Mouse (Mus musculus) liver, adult 2 months (tissue): ENCODE measurements at regions not wholly inside any gene's neighbourhood (a gene's known extent, or its start where the extent isn't known, plus 50 kb on each side); places are given as distances from the start of the nearest gene placed in this dataset.

Experiments
- DNase-seq: peaks from one replicate; pipeline ENCODE4 v3.0.0-alpha.2; 2011; ENCODE audit warnings: low read depth, low spot score; ENCODE audit errors: extremely low read depth
- H3K27ac ChIP-seq: fragments of 200-500 bp; replicated peaks from 2 replicates; pipeline ENCODE4 v1.5.1; 2012; ENCODE audit warnings: low read depth, mild to moderate bottlenecking, control low read depth, inconsistent platforms, low read length; ENCODE audit not compliant: insufficient read depth
- H3K27me3 ChIP-seq: fragments of 200-500 bp; 2 replicates; pipeline ENCODE4 v1.6.1; 2012; ENCODE audit warnings: mild to moderate bottlenecking, moderate library complexity, low read length, inconsistent platforms; ENCODE audit not compliant: control insufficient read depth, insufficient read depth
- H3K36me3 ChIP-seq: fragments of 200-500 bp; 2 replicates; pipeline ENCODE4 v1.6.1; 2012; ENCODE audit warnings: low read length, inconsistent platforms; ENCODE audit not compliant: control insufficient read depth, insufficient read depth
- H3K4me1 ChIP-seq: fragments of 200-500 bp; 2 replicates; pipeline ENCODE4 v1.6.1; 2011; ENCODE audit warnings: low read length; ENCODE audit not compliant: control insufficient read depth, insufficient read depth
- H3K4me3 ChIP-seq: fragments of 200-500 bp; 2 replicates; pipeline ENCODE4 v1.5.1; 2011; ENCODE audit warnings: low read depth, mild to moderate bottlenecking, control low read depth, low read length, moderate library complexity; ENCODE audit not compliant: insufficient read depth
- H3K79me2 ChIP-seq: fragments of 200-500 bp; 2 replicates; pipeline ENCODE4 v1.6.1; 2012; ENCODE audit warnings: inconsistent platforms, mild to moderate bottlenecking, low read length, moderate library complexity; ENCODE audit not compliant: control insufficient read depth, insufficient read depth
- H3K9ac ChIP-seq: fragments of 200-500 bp; 2 replicates; pipeline ENCODE4 v1.6.1; 2012; ENCODE audit warnings: low read depth, mild to moderate bottlenecking, control low read depth, inconsistent platforms, low read length
- CTCF ChIP-seq: fragments of 200-500 bp; IDR thresholded peaks from 2 replicates; pipeline ENCODE4 v1.5.1; 2011; ENCODE audit warnings: low read depth, low read length, control low read depth
- POLR2A ChIP-seq: fragments of 200-500 bp; IDR thresholded peaks from 2 replicates; pipeline ENCODE4 v1.6.1; 2011; ENCODE audit warnings: low read length, control low read depth; ENCODE audit not compliant: insufficient read depth; ENCODE audit errors: extremely low read depth
- WGBS: fragments of 180-500 bp; shearing (Covaris S2); methylation state at CpG from one replicate; pipeline ENCODE4 v1.1.7; 2018; 5-methylcytosine and 5-hydroxymethylcytosine counted together

DNA sequence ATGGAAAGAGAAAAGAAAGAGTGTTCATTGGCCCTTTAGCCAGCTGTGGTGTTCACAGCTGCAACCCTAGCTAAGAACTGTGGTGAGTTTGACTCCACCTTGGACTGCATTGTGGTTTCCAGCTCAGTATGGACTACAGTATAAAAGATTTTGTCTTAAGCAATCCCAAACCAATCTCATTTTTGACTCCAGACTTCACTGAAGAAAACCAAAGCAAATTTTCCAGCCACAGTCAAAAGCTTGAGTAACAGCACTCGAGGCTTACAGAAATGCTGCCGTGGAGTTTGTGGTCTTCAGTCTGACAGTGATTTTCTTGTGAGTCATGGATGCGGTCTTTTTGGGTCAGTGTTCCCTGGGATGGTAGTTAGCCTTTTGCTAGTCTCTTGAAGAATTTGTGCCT is 249.4 kb upstream of the Ppp2r3a start:
- no peaks in the 10 kb centered on the region for H3K36me3 ChIP-seq
- no peak overlapping the region for H3K9ac ChIP-seq
- no peaks in the 10 kb centered on the region for H3K27me3 ChIP-seq
- TF ChIP-seq POLR2A (no peak), CTCF (no peak)
- no peaks in the 10 kb centered on the region for H3K4me1 ChIP-seq
- H3K4me3 ChIP-seq, result no peak overlapping the region
- no peaks in the 10 kb centered on the region for H3K79me2 ChIP-seq
- WGBS, result 86% methylated on average over 3 of the region's 3 CpGs
- H3K27ac ChIP-seq, result no peak overlapping the region
- no peak for DNase-seq

DNA sequence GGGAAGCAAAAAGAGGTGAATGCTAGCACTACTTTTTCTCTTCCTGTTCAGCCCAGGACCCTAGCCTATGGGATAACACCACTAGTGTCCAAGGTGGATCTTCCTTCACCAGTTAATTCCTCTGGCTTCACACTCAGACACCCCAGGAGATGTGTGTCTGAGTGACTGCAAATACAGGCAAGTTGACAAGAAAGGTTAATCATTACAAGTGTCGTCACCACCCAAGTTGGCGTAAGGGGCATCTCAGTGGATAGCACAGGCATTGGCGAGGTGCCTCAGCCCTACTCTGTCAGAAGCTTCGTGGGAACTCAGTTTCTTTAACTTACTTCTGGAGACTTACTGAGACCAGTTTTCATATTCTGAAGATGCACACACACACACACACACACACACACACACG is 247.1 kb upstream of the Ppp2r3a start:
- no peak for TF ChIP-seq CTCF
- DNase-seq, result peak; percentile 18
- no peak overlapping the region for H3K9ac ChIP-seq
- no peaks in the 10 kb centered on the region for H3K36me3 ChIP-seq
- H3K4me3 ChIP-seq, result no peak overlapping the region
- H3K79me2 ChIP-seq, result no peaks in the 10 kb centered on the region
- no peaks in the 10 kb centered on the region for H3K4me1 ChIP-seq
- H3K27ac ChIP-seq, result no peak overlapping the region
- H3K27me3 ChIP-seq, result no peaks in the 10 kb centered on the region
- 38% methylated on average over 5 of the region's 5 CpGs for WGBS

GRCm38 (mm10) chr9:101495768-101496167 is 244.2 kb upstream of the Ppp2r3a start:
- no peaks in the 10 kb centered on the region for H3K36me3 ChIP-seq
- TF ChIP-seq CTCF (no peak), POLR2A (no peak)
- DNase-seq, result no peak

GRCm38 (mm10) chr9:101489013-101489412 is 237.4 kb upstream of the Ppp2r3a start:
- Histone ChIP-seq H3K79me2 (no peaks in the 10 kb centered on the region), H3K4me3 (no peak overlapping the region), H3K27ac (no peak overlapping the region), H3K4me1 (no peaks in the 10 kb centered on the region), H3K9ac (no peak overlapping the region), H3K36me3 (no peaks in the 10 kb centered on the region), H3K27me3 (no peaks in the 10 kb centered on the region)
- no peak for TF ChIP-seq POLR2A
- no peak for TF ChIP-seq CTCF
- DNase-seq, result no peak
- WGBS, result 81% methylated on average over 6 of the region's 6 CpGs

More at GRCm38 (mm10) chr9:101495768-101496167, 244.2 kb upstream of the Ppp2r3a start:
- Histone ChIP-seq H3K27ac (no peak overlapping the region), H3K79me2 (no peaks in the 10 kb centered on the region), H3K4me1 (no peaks in the 10 kb centered on the region), H3K27me3 (no peaks in the 10 kb centered on the region), H3K9ac (no peak overlapping the region), H3K4me3 (no peak overlapping the region)
- 82% methylated on average over 6 of the region's 6 CpGs for WGBS

DNA sequence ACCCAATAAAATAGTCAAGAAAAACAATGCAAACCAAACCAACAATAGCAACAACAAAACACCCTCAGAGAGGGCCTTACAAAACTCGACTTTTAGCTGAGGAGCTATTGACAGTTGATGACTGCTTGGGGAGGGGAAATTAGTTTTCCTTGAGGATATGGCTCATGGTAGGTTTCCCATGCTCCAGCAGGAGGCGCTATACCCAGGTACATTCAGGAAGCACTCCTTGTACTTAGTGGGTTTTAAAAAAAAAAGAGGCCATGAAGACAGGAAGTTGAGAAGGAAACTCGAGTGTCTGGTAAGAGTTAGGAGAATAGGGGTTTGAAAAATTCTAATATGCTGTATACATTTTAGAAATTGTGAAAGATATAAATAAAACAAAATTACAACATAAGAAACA is 224.6 kb upstream of the Ppp2r3a start:
- H3K4me3 ChIP-seq, result no peak overlapping the region
- no peaks in the 10 kb centered on the region for H3K27me3 ChIP-seq
- WGBS, result 56% methylated on average over 3 of the region's 3 CpGs
- H3K36me3 ChIP-seq, result no peaks in the 10 kb centered on the region
- TF ChIP-seq POLR2A, result no peak
- no peak for TF ChIP-seq CTCF
- H3K27ac ChIP-seq, result no peak overlapping the region
- H3K9ac ChIP-seq, result no peak overlapping the region
- H3K79me2 ChIP-seq, result no peaks in the 10 kb centered on the region
- no peak for DNase-seq
- H3K4me1 ChIP-seq, result no peaks in the 10 kb centered on the region

DNA sequence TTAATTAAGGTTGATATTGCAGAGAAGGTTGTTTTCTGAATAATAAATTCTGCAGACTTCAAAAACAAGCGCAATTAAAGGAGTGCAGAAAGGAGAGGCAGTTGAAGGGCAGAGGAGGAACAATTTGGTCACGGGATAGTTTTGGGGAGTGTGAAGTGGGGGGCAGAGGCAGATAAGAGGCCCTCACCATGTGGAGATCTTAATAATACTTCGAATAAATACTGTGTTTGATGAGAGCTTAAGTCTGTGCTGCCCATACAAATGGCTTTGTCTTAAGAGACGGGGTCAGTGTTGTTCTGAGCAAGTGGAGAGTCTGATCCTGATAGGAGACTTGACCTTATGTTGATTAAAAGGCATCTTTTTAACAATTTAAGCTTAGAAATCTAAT is 221.5 kb upstream of the Ppp2r3a start:
- DNase-seq, result no peak
- Histone ChIP-seq H3K36me3 (no peaks in the 10 kb centered on the region), H3K4me1 (no peaks in the 10 kb centered on the region), H3K27ac (no peak overlapping the region), H3K9ac (no peak overlapping the region), H3K27me3 (no peaks in the 10 kb centered on the region), H3K79me2 (no peaks in the 10 kb centered on the region), H3K4me3 (no peak overlapping the region)
- TF ChIP-seq POLR2A, result no peak
- no peak for TF ChIP-seq CTCF
- WGBS, result 66% methylated on average over 4 of the region's 4 CpGs
